Mouse (Mus musculus): ENCODE results near the gene Bcl7c. TPM values are rescaled to one million over a fixed set of nuclear protein-coding genes. Genes with fewer than 3 reads are reported as not detected.
"Not testable (repeated sequence)": the region's sequence is repeated elsewhere in the genome, so short reads cannot be mapped to it uniquely, and the experiment has no call there.

Bcl7c gene
- polyA plus RNA-seq, 1 experiment from 2014 or later: 54.5 TPM

GRCm38 (mm10) chr7:127656946-127657345 is 51.8 kb downstream of the Bcl7c start:
- 31% methylated on average over 4 of the region's 4 CpGs for WGBS
- H3K27ac ChIP-seq (ENCODE audit: low read length): no peak overlapping the region
- no peak overlapping the region for H3K9ac ChIP-seq (replicated peaks; ENCODE audit: low read length)
- no peaks in the 10 kb centered on the region; the same call in 1 of the 2 replicates for H3K9me3 ChIP-seq (ENCODE audit: low read length)
- no peak overlapping the region for H3K4me3 ChIP-seq (ENCODE audit: low read length)
- no peak for ATAC-seq (ENCODE audit: low FRiP score, low TSS enrichment)
- no peak overlapping the region for H3K4me2 ChIP-seq (replicated peaks; ENCODE audit: low read depth, low read length)
- H3K36me3 ChIP-seq (ENCODE audit: insufficient read depth, low read length): no peaks in the 10 kb centered on the region
- peaks cover 6% of the 10 kb centered on the region for H3K4me1 ChIP-seq (ENCODE audit: insufficient read depth, low read length)
- H3K27me3 ChIP-seq (ENCODE audit: insufficient read depth, low read length): no peaks in the 10 kb centered on the region

- WGBS: 69% methylated on average over 10 of the region's 10 CpGs
- H3K27me3 ChIP-seq (ENCODE audit: insufficient read depth, low read length): no peaks in the 10 kb centered on the region
- H3K9ac ChIP-seq (replicated peaks; ENCODE audit: low read length): no peak overlapping the region
- H3K36me3 ChIP-seq (ENCODE audit: insufficient read depth, low read length): no peaks in the 10 kb centered on the region
- no peak overlapping the region for H3K4me2 ChIP-seq (replicated peaks; ENCODE audit: low read depth, low read length)
- no peaks in the 10 kb centered on the region for H3K9me3 ChIP-seq (ENCODE audit: low read length)
- ATAC-seq (ENCODE audit: low FRiP score, low TSS enrichment): no peak
- no peak overlapping the region for H3K27ac ChIP-seq (ENCODE audit: low read length)
- H3K4me1 ChIP-seq (ENCODE audit: insufficient read depth, low read length): peaks cover 9% of the 10 kb centered on the region
- H3K4me3 ChIP-seq (ENCODE audit: low read length): no peak overlapping the region
Observed at GRCm38 (mm10) chr7:127654318-127654717, 54.4 kb downstream of the Bcl7c start.

- no peaks in the 10 kb centered on the region for H3K36me3 ChIP-seq (ENCODE audit: insufficient read depth, low read length)
- 4% methylated on average over 18 of the region's 18 CpGs for WGBS
- peak overlapping the region; percentile 52 for H3K4me2 ChIP-seq (replicated peaks; ENCODE audit: low read depth, low read length)
- no peaks in the 10 kb centered on the region for H3K27me3 ChIP-seq (ENCODE audit: insufficient read depth, low read length)
- peak overlapping the region; percentile 61 for H3K9ac ChIP-seq (replicated peaks; ENCODE audit: low read length)
- peak; percentile 84 for ATAC-seq (ENCODE audit: low FRiP score, low TSS enrichment)
- peak overlapping the region; percentile 28; the same call in 1 of the 2 replicates for H3K27ac ChIP-seq (ENCODE audit: low read length)
- H3K4me3 ChIP-seq (ENCODE audit: low read length): peak overlapping the region; percentile 29
- H3K9me3 ChIP-seq (ENCODE audit: low read length): no peaks in the 10 kb centered on the region
- H3K4me1 ChIP-seq (ENCODE audit: insufficient read depth, low read length): peaks cover 9% of the 10 kb centered on the region
Observed at GRCm38 (mm10) chr7:127652050-127652449, 56.7 kb downstream of the Bcl7c start.

GRCm38 (mm10) chr7:127651624-127652023 is 57.1 kb downstream of the Bcl7c start:
- 64% methylated on average over 2 of the region's 3 CpGs for WGBS
- no peak for ATAC-seq (ENCODE audit: low FRiP score, low TSS enrichment)
- peak overlapping the region; percentile 52 for H3K4me2 ChIP-seq (replicated peaks; ENCODE audit: low read depth, low read length)
- peak overlapping the region; percentile 61; the same call in 1 of the 2 replicates for H3K9ac ChIP-seq (replicated peaks; ENCODE audit: low read length)
- H3K4me1 ChIP-seq (ENCODE audit: insufficient read depth, low read length): peaks cover 9% of the 10 kb centered on the region
- H3K27ac ChIP-seq (ENCODE audit: low read length): no peak overlapping the region; the same call in 1 of the 2 replicates
- no peak overlapping the region for H3K4me3 ChIP-seq (ENCODE audit: low read length)
- no peaks in the 10 kb centered on the region for H3K27me3 ChIP-seq (ENCODE audit: insufficient read depth, low read length)
- no peaks in the 10 kb centered on the region for H3K9me3 ChIP-seq (ENCODE audit: low read length)
- no peaks in the 10 kb centered on the region for H3K36me3 ChIP-seq (ENCODE audit: insufficient read depth, low read length)

DNA sequence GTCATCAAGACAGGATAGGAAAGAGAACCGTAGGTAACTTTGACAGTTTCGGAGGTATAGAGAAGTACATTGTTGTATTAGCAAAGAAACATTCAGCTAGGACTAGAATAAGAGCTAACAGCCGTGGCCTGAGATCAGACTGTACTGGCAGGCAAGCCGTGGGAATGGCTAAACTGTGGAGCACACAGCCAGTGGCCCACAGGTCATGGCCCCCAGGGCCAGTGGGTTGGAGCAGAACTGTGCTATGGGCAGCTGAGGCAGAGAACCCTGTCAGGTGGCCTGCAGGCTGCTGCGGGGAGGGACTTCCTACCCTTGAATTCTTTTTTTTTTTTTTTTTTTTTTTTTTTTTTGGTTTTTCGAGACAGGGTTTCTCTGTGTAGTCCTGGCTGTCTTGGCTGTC is 59.5 kb downstream of the Bcl7c start:
- WGBS: 80% methylated on average over 5 of the region's 6 CpGs
- H3K4me1 ChIP-seq (ENCODE audit: insufficient read depth, low read length): peaks cover 9% of the 10 kb centered on the region
- H3K9ac ChIP-seq (replicated peaks; ENCODE audit: low read length): no peak overlapping the region
- H3K4me3 ChIP-seq (ENCODE audit: low read length): no peak overlapping the region
- H3K27ac ChIP-seq (ENCODE audit: low read length): no peak overlapping the region
- no peaks in the 10 kb centered on the region for H3K9me3 ChIP-seq (ENCODE audit: low read length)
- no peak overlapping the region for H3K4me2 ChIP-seq (replicated peaks; ENCODE audit: low read depth, low read length)
- no peak for ATAC-seq (ENCODE audit: low FRiP score, low TSS enrichment)
- H3K36me3 ChIP-seq (ENCODE audit: insufficient read depth, low read length): no peaks in the 10 kb centered on the region
- H3K27me3 ChIP-seq (ENCODE audit: insufficient read depth, low read length): no peaks in the 10 kb centered on the region

GRCm38 (mm10) chr7:127648516-127649201 is 60.1 kb downstream of the Bcl7c start:
- Histone ChIP-seq H3K4me3 (ENCODE audit: low read length) (no peak overlapping the region), H3K4me2 (replicated peaks; ENCODE audit: low read depth, low read length) (no peak overlapping the region), H3K9me3 (ENCODE audit: low read length) (no peaks in the 10 kb centered on the region), H3K9ac (replicated peaks; ENCODE audit: low read length) (no peak overlapping the region), H3K27me3 (ENCODE audit: insufficient read depth, low read length) (no peaks in the 10 kb centered on the region), H3K27ac (ENCODE audit: low read length) (no peak overlapping the region), H3K4me1 (ENCODE audit: insufficient read depth, low read length) (peaks cover 9% of the 10 kb centered on the region), H3K36me3 (ENCODE audit: insufficient read depth, low read length) (no peaks in the 10 kb centered on the region)
- 50% methylated on average over 4 of the region's 4 CpGs for WGBS
- ATAC-seq (ENCODE audit: low FRiP score, low TSS enrichment): no peak

DNA sequence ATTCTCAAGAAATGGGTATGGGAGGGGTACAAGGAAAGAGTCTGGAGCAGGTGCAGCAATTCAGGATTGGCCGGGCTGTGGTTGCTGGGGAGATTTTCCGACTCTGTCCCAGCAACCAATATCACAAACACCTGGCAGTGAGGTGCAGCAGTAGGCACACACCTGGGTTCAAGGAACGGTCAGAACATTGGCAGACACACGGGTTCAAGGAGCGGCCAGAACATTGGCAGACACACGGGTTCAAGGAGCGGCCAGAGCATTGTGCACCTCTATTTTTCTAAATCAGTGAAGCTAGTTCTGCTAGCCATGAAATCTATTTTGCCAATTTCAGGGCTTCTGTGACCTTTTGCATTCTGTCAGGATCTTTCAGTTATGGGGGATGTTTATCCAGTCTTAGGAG is 61.2 kb downstream of the Bcl7c start:
- 86% methylated on average over 7 of the region's 7 CpGs for WGBS
- not testable (repeated sequence) for H3K4me2 ChIP-seq (replicated peaks; ENCODE audit: low read depth, low read length); H3K9me3 ChIP-seq (ENCODE audit: low read length); H3K27ac ChIP-seq (ENCODE audit: low read length); H3K4me3 ChIP-seq (ENCODE audit: low read length); ATAC-seq (ENCODE audit: low FRiP score, low TSS enrichment); H3K9ac ChIP-seq (replicated peaks; ENCODE audit: low read length); H3K36me3 ChIP-seq (ENCODE audit: insufficient read depth, low read length); H3K27me3 ChIP-seq (ENCODE audit: insufficient read depth, low read length); H3K4me1 ChIP-seq (ENCODE audit: insufficient read depth, low read length)

GRCm38 (mm10) chr7:127646363-127646762 is 62.4 kb downstream of the Bcl7c start:
- no peak overlapping the region for H3K27ac ChIP-seq (ENCODE audit: low read length)
- H3K27me3 ChIP-seq (ENCODE audit: insufficient read depth, low read length): no peaks in the 10 kb centered on the region
- 90% methylated on average over 4 of the region's 4 CpGs for whole genome bisulfite sequencing
- H3K4me2 ChIP-seq (replicated peaks; ENCODE audit: low read depth, low read length): no peak overlapping the region
- no peaks in the 10 kb centered on the region for H3K36me3 ChIP-seq (ENCODE audit: insufficient read depth, low read length)
- no peaks in the 10 kb centered on the region for H3K9me3 ChIP-seq (ENCODE audit: low read length)
- H3K9ac ChIP-seq (replicated peaks; ENCODE audit: low read length): no peak overlapping the region
- H3K4me3 ChIP-seq (ENCODE audit: low read length): no peak overlapping the region
- ATAC-seq (ENCODE audit: low FRiP score, low TSS enrichment): no peak
- no peaks in the 10 kb centered on the region for H3K4me1 ChIP-seq (ENCODE audit: insufficient read depth, low read length)

GRCm38 (mm10) chr7:127642254-127642653 is 66.5 kb downstream of the Bcl7c start:
- Histone ChIP-seq H3K27ac (ENCODE audit: low read length) (no peak overlapping the region), H3K27me3 (ENCODE audit: insufficient read depth, low read length) (no peaks in the 10 kb centered on the region), H3K4me2 (replicated peaks; ENCODE audit: low read depth, low read length) (no peak overlapping the region), H3K9me3 (ENCODE audit: low read length) (no peaks in the 10 kb centered on the region), H3K4me3 (ENCODE audit: low read length) (no peak overlapping the region), H3K36me3 (ENCODE audit: insufficient read depth, low read length) (no peaks in the 10 kb centered on the region), H3K9ac (replicated peaks; ENCODE audit: low read length) (no peak overlapping the region), H3K4me1 (ENCODE audit: insufficient read depth, low read length) (peaks cover 4% of the 10 kb centered on the region)
- 71% methylated on average over 4 of the region's 4 CpGs for WGBS
- ATAC-seq (ENCODE audit: low FRiP score, low TSS enrichment): no peak

GRCm38 (mm10) chr7:127641260-127641659 is 67.5 kb downstream of the Bcl7c start:
- H3K4me2 ChIP-seq (replicated peaks; ENCODE audit: low read depth, low read length): no peak overlapping the region
- H3K9ac ChIP-seq (replicated peaks; ENCODE audit: low read length): no peak overlapping the region
- H3K36me3 ChIP-seq (ENCODE audit: insufficient read depth, low read length): no peaks in the 10 kb centered on the region
- H3K4me3 ChIP-seq (ENCODE audit: low read length): no peak overlapping the region
- H3K27ac ChIP-seq (ENCODE audit: low read length): no peak overlapping the region
- 47% methylated on average over 4 of the region's 4 CpGs for WGBS
- H3K4me1 ChIP-seq (ENCODE audit: insufficient read depth, low read length): peaks cover 4% of the 10 kb centered on the region
- H3K9me3 ChIP-seq (ENCODE audit: low read length): no peaks in the 10 kb centered on the region
- no peaks in the 10 kb centered on the region for H3K27me3 ChIP-seq (ENCODE audit: insufficient read depth, low read length)
- ATAC-seq (ENCODE audit: low FRiP score, low TSS enrichment): no peak
